Mouse (Mus musculus) cerebellum, adult 11 months (tissue): ENCODE data around the gene Ubxn10.

Experiments used
- DNase-seq: peaks from one replicate; pipeline ENCODE4 v3.0.0; 2022

Gene Ubxn10

DNA sequence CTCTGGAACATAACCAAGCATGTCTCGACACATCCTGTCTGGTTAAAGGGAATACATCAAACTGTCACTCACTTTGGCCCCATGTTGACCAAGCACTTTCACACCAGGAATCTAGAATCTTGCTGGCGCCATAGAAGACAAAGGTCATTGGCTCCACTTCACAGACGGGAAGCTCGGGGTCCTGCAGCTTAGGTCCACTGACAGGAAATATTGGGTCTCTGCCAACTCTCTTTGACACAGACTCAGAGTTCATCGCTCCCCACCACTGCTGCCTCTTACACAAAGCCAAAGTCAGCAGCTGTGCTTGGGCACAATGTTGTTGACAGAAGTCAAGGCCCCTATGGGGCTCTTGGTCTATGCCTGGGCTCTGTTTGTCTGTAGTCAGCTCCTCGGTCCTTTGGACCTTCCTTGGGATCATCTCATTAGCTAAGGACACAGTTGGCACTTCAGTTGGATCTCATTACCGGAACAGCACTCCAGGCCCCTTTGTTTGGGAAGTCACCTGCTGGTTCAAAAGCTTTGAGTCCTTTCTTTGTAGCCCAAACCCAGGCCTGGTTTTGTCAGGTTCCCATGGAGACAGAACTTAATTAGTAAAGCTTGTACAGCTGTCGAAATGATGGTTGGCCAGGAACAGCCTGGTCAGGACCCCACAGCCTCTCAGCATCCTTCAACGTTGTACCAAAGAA is 7.8 kb downstream of the Ubxn10 start:
- no peak for DNase-seq

- DNase-seq, result no peak
Observed at GRCm38 (mm10) chr4:138725751-138726150, 11.2 kb downstream of the Ubxn10 start.

- DNase-seq, result no peak
Observed at GRCm38 (mm10) chr4:138725127-138725461, 11.9 kb downstream of the Ubxn10 start.

- no peak for DNase-seq
Observed at GRCm38 (mm10) chr4:138724354-138725126, 12.4 kb downstream of the Ubxn10 start, which contains the start of gene Pla2g2c. Pla2g2c (plus strand) TSS chr4:138724792.

- DNase-seq, result no peak
Observed at GRCm38 (mm10) chr4:138723493-138724281, 13.3 kb downstream of the Ubxn10 start.

- DNase-seq, result no peak
Observed at GRCm38 (mm10) chr4:138719264-138719596, 17.7 kb downstream of the Ubxn10 start.

GRCm38 (mm10) chr4:138718586-138719263 is 18.2 kb downstream of the Ubxn10 start:
- no peak for DNase-seq

- DNase-seq, result no peak
Observed at GRCm38 (mm10) chr4:138716697-138717096, 20.3 kb downstream of the Ubxn10 start.

GRCm38 (mm10) chr4:138714186-138714585 is 22.8 kb downstream of the Ubxn10 start:
- no peak for DNase-seq

GRCm38 (mm10) chr4:138712621-138713020 is 24.3 kb downstream of the Ubxn10 start:
- no peak for DNase-seq

DNA sequence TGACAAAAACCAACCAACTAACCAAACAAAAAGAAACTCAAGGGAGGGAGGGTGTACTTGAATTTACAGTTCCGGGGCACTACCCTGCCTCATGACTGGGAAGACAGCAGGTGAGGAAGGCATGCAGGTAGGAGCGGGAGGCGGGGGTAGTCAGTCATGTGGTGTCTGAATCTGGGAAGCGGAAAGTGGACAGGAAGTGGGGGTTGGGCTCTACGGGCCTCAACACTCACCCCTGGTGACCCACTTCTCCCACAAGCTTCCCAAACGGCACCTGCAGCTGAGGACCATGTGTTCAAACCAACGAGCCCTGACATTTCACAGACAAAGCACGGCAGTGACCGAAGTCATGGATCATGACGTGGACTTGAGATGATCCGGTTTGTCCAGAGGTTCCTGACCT is 24.9 kb downstream of the Ubxn10 start:
- no peak for DNase-seq

DNA sequence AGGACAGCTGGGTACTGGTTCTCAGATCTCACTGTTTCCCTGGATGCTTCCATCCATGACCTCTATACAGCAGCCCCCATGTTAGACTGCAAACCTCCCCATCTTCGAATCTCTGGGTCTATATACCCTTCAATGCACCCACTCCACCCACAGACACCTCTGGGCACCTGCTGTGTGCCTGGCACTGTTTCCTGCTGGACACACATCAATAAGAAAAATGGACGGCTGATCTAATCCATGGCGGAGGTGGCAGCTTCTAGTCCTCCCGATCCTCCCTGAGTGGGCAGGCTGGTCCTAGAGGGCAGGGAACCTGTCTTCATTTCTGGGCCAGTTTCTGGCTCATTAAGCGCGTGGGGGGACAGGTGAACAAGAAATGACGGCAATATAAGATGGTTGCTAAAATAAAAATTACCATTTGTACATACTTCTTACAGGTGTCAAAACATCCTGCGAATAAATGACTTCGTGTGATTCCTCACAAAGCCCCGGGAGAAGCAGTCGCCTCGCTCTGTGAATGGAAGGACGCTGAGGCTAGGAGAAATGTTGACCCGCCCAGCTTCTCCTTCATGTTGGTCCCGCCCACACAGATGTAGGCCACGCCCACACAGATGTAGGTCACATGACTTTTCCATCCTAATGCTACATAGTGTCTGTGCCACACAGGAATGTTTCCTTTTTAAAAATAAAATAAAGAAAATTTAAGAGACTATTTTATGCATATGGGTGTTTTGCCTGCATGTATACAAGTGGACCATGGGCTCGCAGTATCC is 25.7 kb downstream of the Ubxn10 start:
- DNase-seq, result peak; percentile 39

DNA sequence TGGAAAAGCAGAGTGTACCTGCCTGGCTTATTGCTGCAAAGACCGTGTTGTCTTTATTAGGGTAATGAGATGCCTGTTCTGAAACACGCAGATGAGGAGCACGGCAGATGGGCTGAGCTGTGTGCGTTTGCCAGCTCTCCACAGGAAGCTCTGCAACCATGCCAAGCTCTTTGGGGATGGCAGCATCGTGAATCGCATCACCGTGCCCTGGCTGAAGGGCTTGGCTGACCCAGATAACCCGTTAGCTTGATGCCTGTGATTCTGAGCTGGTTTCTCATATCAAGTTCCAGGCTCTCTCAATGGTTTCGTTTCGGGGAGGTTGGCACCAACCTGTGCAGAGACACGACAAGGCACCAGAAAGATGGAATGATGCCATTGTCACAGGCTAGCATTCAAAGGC is 26.3 kb downstream of the Ubxn10 start:
- DNase-seq, result peak; percentile 99

DNA sequence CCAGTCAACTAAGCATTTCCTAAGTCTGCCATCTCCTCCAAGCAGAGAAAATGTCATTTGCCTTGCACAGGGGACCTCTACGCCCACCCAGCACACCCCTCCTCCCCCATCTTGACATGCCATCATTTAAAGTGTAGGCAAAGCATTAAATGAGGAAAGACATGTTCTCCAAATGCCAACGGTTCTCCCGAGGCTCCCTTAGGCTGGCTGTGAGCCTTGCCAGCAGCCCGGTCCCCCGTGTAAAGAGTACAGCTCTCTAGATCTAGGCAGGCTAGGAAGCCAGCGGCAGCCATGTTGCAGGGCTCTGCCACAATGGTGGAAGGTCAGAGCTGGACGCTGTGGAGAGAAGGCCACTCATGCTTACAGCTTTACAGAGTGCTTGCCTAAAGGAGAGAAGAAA is 27.0 kb downstream of the Ubxn10 start:
- DNase-seq, result peak; percentile 47

- DNase-seq, result no peak
Observed at GRCm38 (mm10) chr4:138709246-138709645, 27.7 kb downstream of the Ubxn10 start.

- DNase-seq, result peak; percentile 77
Observed at GRCm38 (mm10) chr4:138708636-138709035, 28.3 kb downstream of the Ubxn10 start.

DNA sequence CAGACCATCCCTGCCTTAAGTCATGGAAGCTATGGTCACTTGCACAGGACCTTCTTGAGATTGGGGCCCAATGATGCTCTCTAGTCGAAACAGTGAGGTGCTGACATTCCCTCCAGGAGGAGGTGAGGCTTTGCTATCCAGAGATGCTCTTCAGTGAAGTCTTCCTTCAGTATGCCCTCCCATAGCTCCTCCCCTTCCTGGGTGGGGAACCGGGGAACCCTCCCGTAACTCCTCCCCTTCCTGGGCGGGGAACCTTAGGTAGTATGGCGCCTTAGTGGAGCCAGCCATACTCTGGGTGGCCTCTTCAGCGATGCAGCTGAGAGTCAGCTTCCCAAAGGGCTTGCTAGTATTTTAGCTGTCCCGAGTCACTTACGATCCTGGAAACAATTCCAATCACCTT is 30.3 kb downstream of the Ubxn10 start:
- DNase-seq, result no peak

GRCm38 (mm10) chr4:138704169-138704568 is 32.8 kb downstream of the Ubxn10 start:
- no peak for DNase-seq

GRCm38 (mm10) chr4:138703591-138703990 is 33.4 kb downstream of the Ubxn10 start:
- DNase-seq, result no peak

GRCm38 (mm10) chr4:138702528-138702927 is 34.4 kb downstream of the Ubxn10 start:
- DNase-seq, result no peak

GRCm38 (mm10) chr4:138702031-138702430 is 34.9 kb downstream of the Ubxn10 start:
- no peak for DNase-seq

- no peak for DNase-seq
Observed at GRCm38 (mm10) chr4:138701111-138701510, 35.9 kb downstream of the Ubxn10 start.
